Mouse (Mus musculus): ENCODE results near the gene Pla2g4a. TPM values are rescaled to one million over a fixed set of nuclear protein-coding genes. Genes with fewer than 3 reads are reported as not detected.

Pla2g4a gene
- polyA plus RNA-seq (2015; fragmentation: Nextera tagmentation; extraction: Ambion mirVana) = 6.3 and 6.4 TPM in 2 replicates

GRCm38 (mm10) chr1:149960734-149961424, at the start of gene Pla2g4a:
Gene Pla2g4a, minus strand, starts transcription at chr1:149961290.
- Histone ChIP-seq H3K9me3 (replicated peaks) (no peaks in the 10 kb centered on the region), H3K27ac (replicated peaks) (peak within 1 kb of the TSS; percentile 87), H3K9ac (peak within 1 kb of the TSS; percentile 61), H3K4me3 (replicated peaks) (peak within 1 kb of the TSS; percentile 67), H3K4me2 (peak within 1 kb of the TSS; percentile 74), H3K27me3 (no peaks in the 10 kb centered on the region), H3K36me3 (replicated peaks) (no peaks in the 10 kb centered on the region), H3K4me1 (replicated peaks) (peaks cover 4% of the 10 kb centered on the region; the same call in 1 of the 2 replicates)
- ATAC-seq (ENCODE audit: insufficient read depth) = peak; percentile 86
- WGBS (ENCODE audit: insufficient replicate concordance) = 3% methylated on average over 15 of the region's 15 CpGs

- no peak overlapping the region for H3K4me3 ChIP-seq (replicated peaks)
- WGBS (ENCODE audit: insufficient replicate concordance) = 34% methylated on average over 4 of the region's 4 CpGs
- no peak overlapping the region for H3K9ac ChIP-seq
- ATAC-seq (ENCODE audit: insufficient read depth) = no peak
- no peak overlapping the region for H3K27ac ChIP-seq (replicated peaks)
- no peaks in the 10 kb centered on the region for H3K4me1 ChIP-seq (replicated peaks)
- no peaks in the 10 kb centered on the region for H3K27me3 ChIP-seq
- H3K36me3 ChIP-seq (replicated peaks) = no peaks in the 10 kb centered on the region
- no peaks in the 10 kb centered on the region for H3K9me3 ChIP-seq (replicated peaks)
- no peak overlapping the region for H3K4me2 ChIP-seq
Measured at GRCm38 (mm10) chr1:150010629-150010979, 49.5 kb upstream of the Pla2g4a start.

DNA sequence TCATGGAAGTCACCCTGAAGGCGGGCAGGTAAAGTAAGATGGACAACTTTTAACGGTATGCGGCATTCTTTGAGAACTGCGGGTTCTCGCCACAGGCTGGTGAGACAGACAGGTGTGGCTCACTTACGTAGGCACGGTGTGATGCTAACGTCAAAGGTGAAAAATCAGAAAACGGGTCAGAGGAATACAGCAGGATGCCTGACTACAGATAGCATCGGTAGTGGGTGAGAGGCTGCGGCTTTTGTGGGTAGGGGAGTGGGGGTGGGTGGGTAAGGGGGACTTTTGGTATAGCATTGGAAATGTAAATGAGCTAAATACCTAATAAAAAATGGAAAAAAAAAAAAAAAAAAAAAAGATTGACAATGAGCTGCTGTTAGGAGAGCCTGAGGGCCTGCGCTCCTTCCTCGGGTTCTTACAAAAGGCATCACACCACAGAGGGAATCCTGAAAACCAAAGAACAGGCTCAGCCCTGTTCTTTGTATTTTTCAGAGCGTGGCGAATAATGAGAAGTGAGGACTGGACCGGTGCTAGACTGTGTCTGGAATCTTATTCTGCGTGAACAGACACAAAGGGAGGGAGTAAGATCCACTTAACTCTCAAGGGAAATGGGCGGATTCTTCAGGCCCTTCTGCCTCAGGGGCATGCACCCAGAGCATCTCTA, 49.0 kb upstream of the Pla2g4a start:
- WGBS (ENCODE audit: insufficient replicate concordance) = 72% methylated on average over 18 of the region's 18 CpGs
- no peaks in the 10 kb centered on the region for H3K9me3 ChIP-seq (replicated peaks)
- no peaks in the 10 kb centered on the region for H3K36me3 ChIP-seq (replicated peaks)
- H3K4me3 ChIP-seq (replicated peaks) = no peak overlapping the region
- no peak overlapping the region for H3K27ac ChIP-seq (replicated peaks)
- H3K27me3 ChIP-seq = no peaks in the 10 kb centered on the region
- no peak overlapping the region for H3K9ac ChIP-seq
- no peak for ATAC-seq (ENCODE audit: insufficient read depth)
- no peaks in the 10 kb centered on the region for H3K4me1 ChIP-seq (replicated peaks)
- no peak overlapping the region for H3K4me2 ChIP-seq

DNA sequence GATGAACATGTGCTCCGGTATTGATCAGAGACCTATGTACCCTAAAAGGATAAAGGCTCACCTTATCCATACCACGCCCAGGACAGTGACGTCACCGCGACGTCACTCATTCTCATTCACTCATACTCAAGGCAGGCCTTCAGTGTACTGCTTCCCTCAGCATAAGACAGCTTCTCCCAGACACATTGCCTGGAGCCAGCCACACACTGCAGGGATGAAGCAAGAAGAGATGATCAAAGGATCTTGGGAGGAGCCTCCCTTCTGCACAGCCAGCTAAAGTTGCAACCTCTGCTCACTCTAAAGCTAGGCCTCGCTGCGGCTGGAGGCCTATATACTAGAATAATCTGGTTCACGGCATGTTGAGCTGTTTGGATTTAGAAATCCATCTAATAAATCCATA, 48.0 kb upstream of the Pla2g4a start:
- no peak for ATAC-seq (ENCODE audit: insufficient read depth)
- H3K4me2 ChIP-seq = no peak overlapping the region
- no peaks in the 10 kb centered on the region for H3K4me1 ChIP-seq (replicated peaks)
- H3K36me3 ChIP-seq (replicated peaks) = no peaks in the 10 kb centered on the region
- no peaks in the 10 kb centered on the region for H3K9me3 ChIP-seq (replicated peaks)
- 84% methylated on average over 9 of the region's 9 CpGs for WGBS (ENCODE audit: insufficient replicate concordance)
- no peak overlapping the region for H3K9ac ChIP-seq
- no peaks in the 10 kb centered on the region for H3K27me3 ChIP-seq
- no peak overlapping the region for H3K4me3 ChIP-seq (replicated peaks)
- H3K27ac ChIP-seq (replicated peaks) = no peak overlapping the region

DNA sequence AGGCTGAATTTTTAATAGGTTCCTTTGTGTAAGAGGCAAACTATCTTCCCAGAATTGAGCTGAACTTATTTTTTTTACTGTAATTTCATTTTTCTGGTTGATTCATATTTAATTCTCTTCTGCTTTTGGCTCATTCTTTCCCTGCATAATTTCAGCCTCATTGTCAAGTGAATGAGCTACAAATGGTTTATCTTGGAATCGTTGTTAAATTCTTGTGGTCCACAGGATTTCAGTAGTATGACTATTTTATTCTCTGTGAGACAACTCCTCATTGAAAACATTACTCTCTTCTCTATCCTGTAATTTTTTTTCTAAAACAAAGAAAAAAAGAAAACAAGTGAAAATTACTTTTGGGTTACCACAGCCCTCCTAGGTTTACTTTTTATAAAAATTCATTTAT, 14.5 kb upstream of the Pla2g4a start:
- Histone ChIP-seq H3K27ac (replicated peaks) (no peak overlapping the region), H3K4me3 (replicated peaks) (no peak overlapping the region), H3K9me3 (replicated peaks) (no peaks in the 10 kb centered on the region), H3K9ac (no peak overlapping the region), H3K4me2 (no peak overlapping the region), H3K4me1 (replicated peaks) (no peaks in the 10 kb centered on the region), H3K36me3 (replicated peaks) (no peaks in the 10 kb centered on the region), H3K27me3 (no peaks in the 10 kb centered on the region)
- 40% methylated on average over 1 of the region's 1 CpGs for WGBS (ENCODE audit: insufficient replicate concordance)
- ATAC-seq (ENCODE audit: insufficient read depth) = no peak

DNA sequence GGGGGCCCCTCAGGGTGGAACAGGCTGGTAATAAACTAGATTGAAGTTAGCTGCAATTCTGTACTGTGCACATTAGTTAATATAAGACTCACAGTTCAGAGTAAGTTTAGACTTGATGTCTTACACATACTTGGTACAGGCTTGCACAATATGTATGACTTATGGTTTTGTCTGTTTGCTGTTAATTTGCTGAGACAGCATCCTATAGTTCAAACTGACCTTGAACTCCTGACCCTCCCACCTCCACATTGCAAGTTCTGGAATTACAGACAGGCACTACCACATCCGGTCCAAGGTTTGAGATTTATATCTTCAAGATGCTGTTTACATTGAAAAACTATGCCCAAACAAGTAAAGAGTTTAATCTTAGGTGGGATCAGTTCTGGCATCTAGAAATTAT, 4.7 kb upstream of the Pla2g4a start:
- Histone ChIP-seq H3K36me3 (replicated peaks) (no peaks in the 10 kb centered on the region), H3K4me2 (no peak overlapping the region), H3K27me3 (no peaks in the 10 kb centered on the region), H3K9ac (no peak overlapping the region), H3K27ac (replicated peaks) (no peak overlapping the region), H3K4me3 (replicated peaks) (no peak overlapping the region), H3K4me1 (replicated peaks) (no peaks in the 10 kb centered on the region), H3K9me3 (replicated peaks) (no peaks in the 10 kb centered on the region)
- ATAC-seq (ENCODE audit: insufficient read depth) = no peak
- WGBS (ENCODE audit: insufficient replicate concordance) = 62% methylated on average over 1 of the region's 1 CpGs

GRCm38 (mm10) chr1:149961425-149962303, 574 bp upstream of the Pla2g4a start:
- no peaks in the 10 kb centered on the region for H3K9me3 ChIP-seq (replicated peaks)
- peak overlapping the region; percentile 87; the same call in 1 of the 2 replicates for H3K27ac ChIP-seq (replicated peaks)
- WGBS (ENCODE audit: insufficient replicate concordance) = 18% methylated on average over 9 of the region's 9 CpGs
- ATAC-seq (ENCODE audit: insufficient read depth) = peak; percentile 29
- peaks cover 4% of the 10 kb centered on the region; the same call in 1 of the 2 replicates for H3K4me1 ChIP-seq (replicated peaks)
- H3K4me2 ChIP-seq = peak overlapping the region; percentile 74
- H3K36me3 ChIP-seq (replicated peaks) = no peaks in the 10 kb centered on the region
- H3K27me3 ChIP-seq = no peaks in the 10 kb centered on the region
- H3K4me3 ChIP-seq (replicated peaks) = peak overlapping the region; percentile 67
- peak overlapping the region; percentile 61 for H3K9ac ChIP-seq

GRCm38 (mm10) chr1:149960251-149960650, 839 bp downstream of the Pla2g4a start:
- peak overlapping the region; percentile 67 for H3K4me3 ChIP-seq (replicated peaks)
- H3K9ac ChIP-seq = 0 out of 2 replicates have a peak overlapping the region, but pooled peaks have one; percentile 61
- no peaks in the 10 kb centered on the region for H3K27me3 ChIP-seq
- WGBS (ENCODE audit: insufficient replicate concordance) = 47% methylated on average over 4 of the region's 4 CpGs
- peak overlapping the region; percentile 74 for H3K4me2 ChIP-seq
- H3K36me3 ChIP-seq (replicated peaks) = no peaks in the 10 kb centered on the region
- H3K4me1 ChIP-seq (replicated peaks) = peaks cover 4% of the 10 kb centered on the region; the same call in 1 of the 2 replicates
- H3K9me3 ChIP-seq (replicated peaks) = no peaks in the 10 kb centered on the region
- no peak for ATAC-seq (ENCODE audit: insufficient read depth)
- H3K27ac ChIP-seq (replicated peaks) = 0 out of 2 replicates have a peak overlapping the region, but pooled peaks have one; percentile 87

GRCm38 (mm10) chr1:149959069-149959468, 2.0 kb downstream of the Pla2g4a start:
- no peak for ATAC-seq (ENCODE audit: insufficient read depth)
- H3K4me3 ChIP-seq (replicated peaks) = no peak overlapping the region

DNA sequence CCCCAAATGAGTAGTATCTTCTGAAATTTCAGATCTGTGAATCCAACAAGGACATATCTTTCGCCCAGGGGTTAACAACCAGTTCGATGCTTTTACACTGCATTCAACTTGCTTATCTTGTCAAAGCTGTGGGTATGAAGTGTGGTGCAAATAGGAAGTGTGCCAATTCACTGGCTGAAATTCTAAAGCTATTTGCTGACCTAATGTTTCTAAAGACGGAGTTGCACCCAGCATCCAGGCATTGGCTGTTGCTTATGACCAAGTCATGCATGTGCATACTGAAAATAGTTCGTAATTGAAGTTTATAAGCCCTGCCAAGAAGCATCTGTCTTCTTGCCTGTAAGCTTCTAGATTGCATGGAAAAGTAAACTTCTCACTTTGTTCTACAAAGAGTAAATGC, 5.6 kb downstream of the Pla2g4a start:
- no peak overlapping the region for H3K4me3 ChIP-seq (replicated peaks)
- H3K36me3 ChIP-seq (replicated peaks) = no peaks in the 10 kb centered on the region
- no peaks in the 10 kb centered on the region for H3K27me3 ChIP-seq
- H3K9ac ChIP-seq = no peak overlapping the region
- no peak for ATAC-seq (ENCODE audit: insufficient read depth)
- no peak overlapping the region for H3K4me2 ChIP-seq
- H3K4me1 ChIP-seq (replicated peaks) = peaks cover 7% of the 10 kb centered on the region; the same call in 1 of the 2 replicates
- WGBS (ENCODE audit: insufficient replicate concordance) = 22% methylated on average over 4 of the region's 4 CpGs
- H3K27ac ChIP-seq (replicated peaks) = no peak overlapping the region
- H3K9me3 ChIP-seq (replicated peaks) = no peaks in the 10 kb centered on the region

More at GRCm38 (mm10) chr1:149959069-149959468, 2.0 kb downstream of the Pla2g4a start:
- 11% methylated on average over 1 of the region's 1 CpGs for WGBS (ENCODE audit: insufficient replicate concordance)
- Histone ChIP-seq H3K27me3 (no peaks in the 10 kb centered on the region), H3K27ac (replicated peaks) (no peak overlapping the region), H3K4me1 (replicated peaks) (peaks cover 4% of the 10 kb centered on the region; the same call in 1 of the 2 replicates), H3K4me2 (no peak overlapping the region), H3K36me3 (replicated peaks) (no peaks in the 10 kb centered on the region), H3K9ac (no peak overlapping the region), H3K9me3 (replicated peaks) (no peaks in the 10 kb centered on the region)

DNA sequence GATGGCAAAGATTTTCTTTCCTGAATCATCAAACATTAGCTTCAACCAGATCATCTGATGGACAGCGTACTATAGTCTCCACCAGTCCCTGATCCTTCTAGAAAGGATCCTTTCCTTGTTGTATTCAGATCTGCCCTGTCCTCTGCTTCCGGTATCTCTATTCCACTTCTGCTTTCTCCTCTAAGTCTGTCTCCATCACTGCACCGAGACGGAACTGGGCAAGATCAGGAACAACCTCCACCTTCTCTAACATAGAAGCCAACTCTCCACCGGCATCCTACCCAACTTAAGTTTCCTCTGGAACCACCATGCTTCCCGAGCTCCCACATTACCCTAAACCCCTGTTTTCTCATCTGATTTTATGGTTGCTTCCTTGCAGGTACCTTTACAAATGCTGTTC, 7.1 kb downstream of the Pla2g4a start:
- peaks cover 4% of the 10 kb centered on the region; the same call in 1 of the 2 replicates for H3K4me1 ChIP-seq (replicated peaks)
- no peaks in the 10 kb centered on the region for H3K36me3 ChIP-seq (replicated peaks)
- H3K9me3 ChIP-seq (replicated peaks) = no peaks in the 10 kb centered on the region
- WGBS (ENCODE audit: insufficient replicate concordance) = 44% methylated on average over 6 of the region's 6 CpGs
- H3K4me2 ChIP-seq = no peak overlapping the region
- H3K4me3 ChIP-seq (replicated peaks) = no peak overlapping the region
- H3K9ac ChIP-seq = no peak overlapping the region
- peak; percentile 12; the same call in 1 of the 2 replicates for ATAC-seq (ENCODE audit: insufficient read depth)
- no peaks in the 10 kb centered on the region for H3K27me3 ChIP-seq
- H3K27ac ChIP-seq (replicated peaks) = no peak overlapping the region
